Mouse (Mus musculus) myocyte (in vitro differentiated cells): Measurements from ENCODE around the gene Gm11213.

Source experiments
- MAX ChIP-seq: IDR thresholded peaks from one replicate; pipeline ENCODE4 v1.6.1; 2011; ENCODE audit warnings: low read depth, mild to moderate bottlenecking, control low read depth
- MYOG ChIP-seq, 3 experiments: IDR thresholded peaks; one replicate each; pipeline ENCODE4 v1.6.1; 2011; ENCODE audit warnings: control low read depth in 2 of 3, low read depth in 2 of 3, mild to moderate bottlenecking in 2 of 3; ENCODE audit not compliant: insufficient read length in 2 of 3, control insufficient read depth in 1 of 3, insufficient read depth in 1 of 3
- POLR2A ChIP-seq: IDR thresholded peaks from one replicate; pipeline ENCODE4 v1.6.1; 2011; ENCODE audit warnings: low read depth, mild to moderate bottlenecking, control low read depth, moderate library complexity; ENCODE audit not compliant: insufficient read length

GRCm38 (mm10) chr4:63600786-63601185 is 4.3 kb downstream of the Gm11213 start:
- TF ChIP-seq MYOG (IDR thresholded peaks at IDR 0.05; ENCODE audit: control insufficient read depth in 1 of 3, insufficient read depth in 1 of 3, insufficient read length in 2 of 3, low read depth in 2 of 3) (no peak), POLR2A (no peak), MAX (no peak)
